Mouse (Mus musculus) megakaryocyte, embryonic 14.5 days (primary cell): Measurements from ENCODE around the gene Rgs14.

Source experiments
- FLI1 ChIP-seq: IDR thresholded peaks from 2 replicates; pipeline ENCODE4 v1.6.1; 2012; ENCODE audit warnings: low read length, inconsistent platforms, mixed read lengths
- GATA1 ChIP-seq: IDR thresholded peaks from 3 replicates; pipeline ENCODE4 v1.6.1; 2012; ENCODE audit warnings: mixed read lengths, low read length, inconsistent platforms, borderline replicate concordance

- TF ChIP-seq GATA1 (no peak), FLI1 (no peak)
Observed at GRCm38 (mm10) chr13:55411826-55412225, 42.3 kb downstream of the Rgs14 start.
